Mouse (Mus musculus) midbrain, postnatal 0 days (tissue): ENCODE measurements at regions not wholly inside any gene's neighbourhood (a gene's known extent, or its start where the extent isn't known, plus 50 kb on each side); places are given as distances from the start of the nearest gene placed in this dataset.

ENCODE experiments used
- ATAC-seq: fragments of 200-750 bp; cut with Nextera tagmentation; 2 replicates; pipeline ENCODE4 v1.8.0; 2017; ENCODE audit warnings: moderate number of reproducible peaks, mild to moderate bottlenecking, moderate TSS enrichment, moderate library complexity; ENCODE audit not compliant: low FRiP score
- DNase-seq: peaks from one replicate; pipeline ENCODE4 v3.0.0-alpha.2; 2015; ENCODE audit warnings: low spot score
- H3K27ac ChIP-seq: fragments of 300-500 bp; sonication (generic); 2 replicates; pipeline ENCODE4 v1.5.1; 2014; ENCODE audit warnings: low read depth, mild to moderate bottlenecking, low read length, mixed read lengths
- H3K27me3 ChIP-seq: fragments of 300-500 bp; sonication (generic); 2 replicates; pipeline ENCODE4 v1.6.1; 2014; ENCODE audit warnings: low read length, control low read depth, mixed read lengths; ENCODE audit not compliant: insufficient read depth
- H3K36me3 ChIP-seq: fragments of 300-500 bp; sonication (generic); 2 replicates; pipeline ENCODE4 v1.6.1; 2014; ENCODE audit warnings: low read length, control low read depth, mixed read lengths; ENCODE audit not compliant: insufficient read depth
- H3K4me1 ChIP-seq: fragments of 300-500 bp; sonication (generic); 2 replicates; pipeline ENCODE4 v1.6.1; 2014; ENCODE audit warnings: mild to moderate bottlenecking, control low read depth, antibody characterized with exemption, low read length, mixed read lengths; ENCODE audit not compliant: insufficient read depth
- H3K4me2 ChIP-seq: fragments of 300-500 bp; sonication (generic); 2 replicates; pipeline ENCODE4 v1.6.1; 2014; ENCODE audit warnings: low read depth, mild to moderate bottlenecking, low read length, mixed read lengths; ENCODE audit not compliant: poor library complexity, severe bottlenecking
- H3K4me3 ChIP-seq: fragments of 300-500 bp; sonication (generic); 2 replicates; pipeline ENCODE4 v1.5.1; 2014; ENCODE audit warnings: low read depth, mild to moderate bottlenecking, low read length, moderate library complexity
- H3K9ac ChIP-seq: fragments of 300-500 bp; sonication (generic); replicated peaks from 2 replicates; pipeline ENCODE4 v1.6.1; 2014; ENCODE audit warnings: mild to moderate bottlenecking, low read length, moderate library complexity, mixed read lengths; ENCODE audit not compliant: poor library complexity, severe bottlenecking
- H3K9me3 ChIP-seq: fragments of 300-500 bp; sonication (generic); 2 replicates; pipeline ENCODE4 v1.6.1; 2016; ENCODE audit warnings: low read length, control low read depth
- CTCF ChIP-seq: IDR thresholded peaks from 2 replicates; pipeline ENCODE4 v1.5.1; 2016; ENCODE audit warnings: antibody characterized with exemption, mild to moderate bottlenecking
- WGBS: fragments of 180-500 bp; shearing (Covaris S2); extraction: QIAGEN DNeasy Blood & Tissue Kit; methylation state at CpG from one replicate; pipeline ENCODE4 v1.1.7; 2014; 5-methylcytosine and 5-hydroxymethylcytosine counted together

- no peak overlapping the region for H3K27ac ChIP-seq
- H3K27me3 ChIP-seq = no peaks in the 10 kb centered on the region
- no peaks in the 10 kb centered on the region for H3K9me3 ChIP-seq
- H3K36me3 ChIP-seq = no peaks in the 10 kb centered on the region
- 27% methylated on average over 7 of the region's 7 CpGs for WGBS
- no peak for TF ChIP-seq CTCF
- no peak overlapping the region for H3K4me2 ChIP-seq
- ATAC-seq = peak; percentile 66; the same call in 1 of the 2 replicates
- H3K9ac ChIP-seq = no peak overlapping the region
- H3K4me1 ChIP-seq = no peaks in the 10 kb centered on the region
- peak; percentile 71 for DNase-seq
- no peak overlapping the region for H3K4me3 ChIP-seq
Observed at GRCm38 (mm10) chr6:47390436-47391002, 62.7 kb upstream of the Cul1 start.

GRCm38 (mm10) chr6:47391014-47391802, 62.0 kb upstream of the Cul1 start:
- no peak for TF ChIP-seq CTCF
- no peaks in the 10 kb centered on the region for H3K36me3 ChIP-seq
- H3K4me3 ChIP-seq = no peak overlapping the region
- ATAC-seq = no peak
- H3K27me3 ChIP-seq = no peaks in the 10 kb centered on the region
- H3K9ac ChIP-seq = no peak overlapping the region
- no peak overlapping the region for H3K27ac ChIP-seq
- DNase-seq = no peak
- 61% methylated on average over 3 of the region's 3 CpGs for WGBS
- H3K9me3 ChIP-seq = no peaks in the 10 kb centered on the region
- H3K4me2 ChIP-seq = no peak overlapping the region
- no peaks in the 10 kb centered on the region for H3K4me1 ChIP-seq

GRCm38 (mm10) chr6:47395465-47396337, 57.5 kb upstream of the Cul1 start:
- no peaks in the 10 kb centered on the region for H3K36me3 ChIP-seq
- no peaks in the 10 kb centered on the region for H3K9me3 ChIP-seq
- no peaks in the 10 kb centered on the region for H3K27me3 ChIP-seq
- DNase-seq (peak; percentile 21), ATAC-seq (no peak)
- no peaks in the 10 kb centered on the region for H3K4me1 ChIP-seq
- TF ChIP-seq CTCF = peak; percentile 55
- 39% methylated on average over 5 of the region's 5 CpGs for WGBS
- H3K9ac ChIP-seq = no peak overlapping the region
- H3K4me3 ChIP-seq = no peak overlapping the region
- H3K27ac ChIP-seq = no peak overlapping the region
- no peak overlapping the region for H3K4me2 ChIP-seq
